Mouse (Mus musculus) layer of hippocampus, postnatal 10 days (tissue): ENCODE results near the gene Rfx1. TPM values are rescaled to one million over a fixed set of nuclear protein-coding genes. Genes with fewer than 3 reads are reported as not detected.

Experiments
- DNase-seq, 2 experiments: peaks; one replicate each; pipeline ENCODE4 v3.0.0; 2021; ENCODE audit warnings: low spot score in 2 of 2
- total RNA-seq, 2 experiments: library from RNA; stranded (reverse); gene quantifications; 2 replicates each; pipeline ENCODE4 v1.2.3; 2021

The Rfx1 gene
- total RNA-seq, 2 experiments from 2014 or later = 20.9 to 21.5 TPM

DNA sequence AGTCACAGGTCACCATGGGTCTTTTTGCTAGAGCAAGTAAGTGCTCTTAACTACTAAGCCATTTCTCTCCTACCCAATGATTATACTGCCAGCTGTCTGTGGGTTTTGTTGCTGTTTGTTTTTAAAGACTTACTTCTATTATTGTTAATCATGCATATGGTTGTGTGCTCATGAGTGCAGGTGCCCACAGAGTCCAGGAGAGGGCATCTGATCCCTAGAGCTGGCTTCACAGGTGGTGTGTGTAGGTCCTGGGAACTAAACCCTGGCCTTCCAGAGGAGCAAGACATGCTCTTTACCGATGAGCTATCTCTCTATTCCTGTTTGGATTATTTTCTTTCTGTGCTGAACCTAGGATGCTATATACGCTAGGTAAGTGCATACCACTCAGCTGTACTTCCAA lies 7.4 kb upstream of the Rfx1 start:
- DNase-seq = no peak

DNA sequence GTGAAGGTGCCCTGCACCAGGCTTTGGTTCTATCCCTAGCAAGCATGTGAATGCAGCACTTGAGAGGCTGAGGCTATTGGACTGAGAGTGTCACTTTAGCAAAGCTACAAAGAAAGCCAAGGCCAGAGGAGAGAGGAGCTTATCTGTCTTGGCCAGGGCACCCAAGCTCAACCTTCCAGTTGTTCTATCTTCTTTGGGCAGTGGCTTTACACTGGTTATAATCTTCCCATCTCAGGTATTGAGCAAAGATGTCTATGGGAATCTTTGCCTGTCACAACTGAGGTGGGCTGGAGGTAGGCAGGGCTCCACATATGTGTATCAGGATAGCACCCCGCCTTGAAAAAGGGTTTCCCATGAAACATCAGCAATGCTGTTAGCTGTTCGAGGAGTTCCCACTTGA lies 6.4 kb upstream of the Rfx1 start:
- no peak for DNase-seq

DNA sequence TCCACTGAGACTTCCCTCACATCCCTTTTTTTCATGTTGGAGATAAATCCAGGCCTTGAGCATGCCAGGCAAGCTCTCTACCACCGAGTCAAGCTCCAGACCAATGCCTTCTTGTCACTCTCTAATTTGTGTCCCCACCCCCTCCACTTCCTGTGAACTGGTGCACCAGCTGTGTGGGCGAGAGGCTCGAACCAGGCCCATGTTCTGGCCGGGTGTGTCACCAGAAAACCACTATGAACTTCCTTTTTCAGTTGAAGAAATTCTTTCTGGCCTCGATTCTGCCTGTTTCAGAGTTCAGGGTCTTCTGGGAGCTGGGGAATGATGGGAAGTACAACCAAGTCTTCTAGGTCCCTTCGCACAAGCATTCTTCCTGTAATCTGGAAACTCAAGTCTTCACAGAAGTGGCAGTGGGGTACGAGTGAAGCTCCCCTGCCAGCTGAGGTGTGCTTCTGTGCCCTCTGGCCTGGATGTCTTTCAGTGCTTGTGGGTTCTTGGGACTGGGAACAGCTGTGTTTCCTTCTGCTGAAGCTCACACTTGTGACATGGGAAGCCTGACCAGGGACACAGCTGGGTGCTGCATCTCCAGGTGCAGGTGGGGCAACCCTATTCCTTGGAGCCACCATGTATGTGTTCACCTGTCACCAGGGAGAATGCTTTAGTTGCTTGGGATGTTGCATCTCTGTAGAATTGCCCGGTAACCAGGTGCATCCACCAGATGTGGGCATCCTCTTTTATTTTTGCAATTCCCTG lies 2.6 kb upstream of the Rfx1 start:
- no peak for DNase-seq

DNA sequence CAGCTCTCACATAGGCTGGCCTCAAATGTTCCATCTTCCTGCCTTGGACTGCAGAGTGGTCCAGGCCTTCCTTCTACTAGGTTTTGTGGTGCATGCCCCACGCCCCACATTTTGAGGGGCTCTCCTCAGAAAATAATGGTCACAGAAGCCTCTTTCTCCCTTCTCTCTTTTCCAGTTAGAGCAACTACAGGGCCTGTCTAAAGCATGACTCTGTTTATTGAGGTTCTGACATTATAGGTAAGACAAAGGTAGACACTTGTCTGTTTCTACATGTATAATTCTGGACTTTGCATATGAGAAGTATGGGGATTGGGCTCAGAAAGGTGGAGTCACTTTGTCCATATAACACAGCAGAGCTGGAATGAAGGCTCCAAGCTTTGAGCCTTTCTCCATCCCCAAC lies 1.6 kb upstream of the Rfx1 start, which contains the start of gene Gm10643:
Gene Gm10643, minus strand, starts transcription at position 101 of the 400 bp plus-strand sequence.
- DNase-seq = no peak

DNA sequence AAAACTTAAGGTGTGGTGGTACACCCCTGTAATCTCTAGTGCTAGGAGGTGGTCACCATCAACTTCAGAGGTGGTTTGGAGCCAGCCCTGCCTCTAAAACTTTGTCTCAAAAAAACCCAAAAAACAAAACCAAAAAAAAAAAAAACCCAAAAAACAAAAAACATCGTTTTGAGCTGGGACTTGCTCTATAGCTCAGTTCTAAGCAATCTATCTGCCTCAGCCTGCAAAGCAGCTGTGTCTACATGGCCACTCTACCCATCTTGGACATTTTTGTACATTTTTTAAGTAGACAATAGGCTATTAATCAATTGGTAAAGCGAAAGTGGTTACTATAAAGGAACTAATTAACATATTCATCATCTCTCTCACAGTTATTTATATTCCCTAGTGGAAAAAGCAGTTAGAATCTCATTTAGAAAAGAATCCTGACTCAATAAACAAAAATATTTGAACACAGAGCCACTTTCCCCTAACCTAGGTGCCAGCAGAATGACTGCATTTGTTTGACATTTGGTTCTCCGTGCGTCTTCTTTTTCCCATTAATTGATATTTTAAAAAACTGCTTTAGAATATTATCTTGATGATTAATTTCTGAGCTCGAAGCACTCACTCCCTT lies 1.1 kb upstream of the Rfx1 start:
- no peak for DNase-seq

- peak; percentile 98 for DNase-seq
These were observed 476 bp downstream of the Rfx1 start for GRCm38 (mm10) chr8:84067047-84067573.

- DNase-seq = no peak
These were observed 1.3 kb downstream of the Rfx1 start for GRCm38 (mm10) chr8:84067911-84068310.

DNA sequence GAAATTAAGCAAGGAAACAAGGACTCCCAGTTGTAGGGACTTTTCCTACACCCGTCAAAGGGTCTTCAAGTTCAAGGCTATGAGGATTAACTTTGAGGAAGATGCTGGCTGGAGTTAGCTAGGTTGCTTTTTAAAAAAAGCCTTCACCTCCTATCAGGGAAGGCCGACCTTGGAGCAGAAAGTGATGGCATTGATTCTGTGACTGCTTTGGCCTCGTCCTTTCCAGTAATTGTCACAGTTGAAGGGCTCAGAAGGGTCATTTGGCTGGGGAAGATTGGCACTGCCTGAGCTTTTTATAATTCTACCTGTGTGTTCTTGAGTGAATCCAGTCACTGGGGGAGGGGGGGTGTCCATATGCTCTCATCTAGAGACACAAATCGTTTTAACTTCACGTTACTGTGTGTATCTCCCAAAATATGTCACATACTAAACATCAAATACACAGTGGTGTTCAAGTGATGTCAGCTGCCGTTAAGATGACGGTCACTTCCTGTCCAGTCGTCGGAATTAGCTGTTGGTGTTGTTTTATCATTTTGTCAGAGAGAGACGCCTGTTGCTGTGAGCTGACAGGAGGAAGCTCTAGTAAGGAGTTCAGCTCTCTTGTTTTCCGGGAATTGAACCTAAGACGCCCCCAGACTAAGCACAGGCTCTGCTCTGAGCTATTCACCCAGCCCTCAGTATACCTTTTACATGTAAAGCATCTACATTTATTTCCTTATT lies 1.8 kb downstream of the Rfx1 start:
- DNase-seq = no peak

- DNase-seq = no peak
These were observed 2.5 kb downstream of the Rfx1 start for GRCm38 (mm10) chr8:84069169-84069568.

DNA sequence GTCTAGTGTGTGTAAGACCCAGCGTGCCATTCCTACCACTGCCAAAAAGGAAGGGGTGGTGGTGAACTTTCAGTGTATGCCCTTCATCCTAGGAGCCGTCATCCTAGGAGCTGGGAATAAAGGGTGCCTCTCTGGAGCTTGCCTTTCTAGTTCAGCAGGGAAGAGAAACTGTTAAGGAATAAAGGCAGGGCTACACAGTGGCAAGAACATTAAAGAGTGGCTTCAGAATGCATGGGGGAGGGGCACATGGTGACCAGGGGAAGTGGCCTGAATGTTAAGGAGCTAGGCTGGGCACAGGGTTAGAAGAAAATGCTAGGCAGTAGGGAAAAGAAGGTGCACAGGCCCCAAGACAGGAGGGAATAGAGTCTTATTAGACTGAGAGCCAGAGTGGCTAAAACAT lies 3.1 kb downstream of the Rfx1 start:
- DNase-seq = peak in 1 of 2 experiments; percentile 55

DNA sequence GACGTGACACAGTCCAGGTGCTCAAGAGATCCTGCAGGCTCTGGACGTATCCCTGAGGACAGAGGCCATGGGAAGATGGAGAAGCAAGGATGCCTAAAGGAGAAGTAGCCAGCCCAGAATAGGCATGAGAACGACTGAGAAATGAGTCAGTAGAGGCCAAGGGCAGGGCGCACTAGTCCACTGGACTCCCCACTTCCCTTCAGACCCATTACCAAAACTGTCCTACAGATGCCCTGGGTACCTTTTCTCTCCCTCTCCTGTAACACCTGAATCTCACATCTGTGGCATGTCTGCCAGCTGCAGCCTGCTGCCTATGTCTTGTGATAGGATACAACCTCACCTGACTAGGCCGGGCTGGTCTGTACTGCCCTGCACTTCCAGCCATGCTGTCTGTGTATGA lies 3.6 kb downstream of the Rfx1 start:
- DNase-seq = no peak

- peak in 1 of 2 experiments; percentile 60 for DNase-seq
These were observed 4.0 kb downstream of the Rfx1 start for GRCm38 (mm10) chr8:84070667-84071066.

DNA sequence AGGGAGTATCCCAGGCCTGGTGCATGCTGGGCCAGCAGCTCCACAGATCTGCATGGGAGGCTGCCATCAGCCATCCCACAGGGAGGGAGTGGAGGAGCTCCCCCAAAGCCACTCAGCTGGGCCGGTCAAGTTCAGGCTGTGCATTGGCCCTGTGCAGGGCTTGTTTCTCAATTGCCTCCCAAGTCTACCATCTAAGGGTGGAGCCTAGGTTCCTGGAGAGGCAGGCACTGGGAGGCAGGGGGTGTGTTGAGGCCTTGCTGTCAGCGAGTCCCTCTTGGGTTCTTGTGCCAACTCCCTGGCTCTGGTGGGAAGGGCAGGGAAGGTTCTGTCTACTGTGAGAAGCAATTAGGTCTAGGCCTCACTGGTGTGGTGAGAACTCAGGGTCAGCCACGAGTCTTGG lies 5.3 kb downstream of the Rfx1 start:
- DNase-seq = no peak

DNA sequence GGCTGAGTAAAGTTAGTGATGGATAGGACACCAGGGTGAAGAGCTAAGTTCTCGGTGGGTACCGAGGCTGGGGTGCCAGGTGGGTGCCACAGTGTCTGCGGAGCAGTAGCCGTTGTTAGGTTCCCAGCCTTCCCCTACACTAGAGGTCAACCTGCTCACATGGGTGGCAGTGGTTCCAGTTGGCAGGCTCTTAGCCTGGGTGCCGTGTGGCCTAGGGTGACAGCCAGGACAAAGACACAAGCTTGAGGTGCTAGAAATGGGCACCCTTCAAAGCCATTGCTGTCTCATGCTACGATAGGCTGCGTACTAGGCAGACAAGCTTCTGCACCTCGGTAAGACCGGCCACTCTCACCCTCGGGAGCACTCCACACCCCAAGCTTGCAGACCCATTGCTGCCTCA lies 5.7 kb downstream of the Rfx1 start:
- no peak for DNase-seq

DNA sequence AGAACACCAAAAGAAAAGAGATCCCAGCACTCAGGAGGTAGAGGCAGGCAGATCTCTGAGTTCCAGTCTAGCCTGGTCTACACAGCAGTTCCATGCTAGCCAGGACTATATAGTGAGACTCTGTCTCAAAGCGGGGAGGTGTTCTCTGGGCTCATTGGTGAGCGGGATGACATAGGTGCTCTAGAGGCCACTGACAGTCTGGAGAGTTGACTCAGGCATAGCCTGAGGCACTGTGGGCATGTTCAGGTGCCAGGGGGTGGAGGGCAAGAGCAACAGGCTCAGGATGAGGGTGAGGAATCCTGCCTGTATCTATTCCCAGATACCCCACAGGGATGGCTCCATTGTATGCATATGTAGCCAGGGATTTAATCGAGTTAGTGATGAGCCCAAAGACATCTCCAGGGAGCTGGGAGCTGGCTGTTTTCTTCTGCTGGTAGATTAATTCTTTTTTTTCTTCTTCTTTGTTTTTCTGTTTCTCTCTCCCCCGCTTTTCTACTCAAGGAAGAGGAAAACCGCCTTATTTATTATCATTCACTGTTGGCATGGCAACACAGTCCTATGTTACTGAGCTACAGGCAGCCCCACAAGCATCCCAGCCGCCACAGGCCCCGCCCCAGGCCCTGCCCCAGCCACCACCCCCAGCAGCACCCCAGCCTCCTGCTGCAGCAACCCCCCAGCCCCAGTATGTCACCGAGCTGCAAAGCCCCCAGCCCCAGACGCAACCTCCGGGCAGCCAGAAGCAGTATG lies 6.8 kb downstream of the Rfx1 start:
- no peak for DNase-seq

DNA sequence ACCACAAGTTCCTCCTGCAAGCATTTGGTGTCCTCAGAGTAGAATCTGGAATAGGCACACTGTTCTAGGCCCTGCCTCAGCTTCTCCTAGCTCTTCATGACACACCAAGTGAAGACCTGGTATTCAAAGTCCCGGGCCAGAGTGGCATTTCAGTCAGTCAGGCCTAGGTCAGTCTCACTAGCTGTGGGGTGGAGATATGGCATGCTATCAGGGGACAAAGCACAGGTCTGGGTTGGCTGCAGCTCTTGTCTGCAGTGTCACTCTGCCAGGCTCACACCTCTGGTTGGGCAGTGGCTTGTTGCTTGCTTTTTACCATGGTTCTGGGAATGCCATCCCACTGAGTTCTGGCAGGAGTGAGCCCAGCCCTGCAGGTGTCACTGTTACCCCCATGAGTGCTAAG lies 9.8 kb downstream of the Rfx1 start:
- DNase-seq = no peak

- no peak for DNase-seq
These were observed 10.2 kb downstream of the Rfx1 start for GRCm38 (mm10) chr8:84076849-84077248.

GRCm38 (mm10) chr8:84079206-84079605 lies 12.6 kb downstream of the Rfx1 start:
- no peak for DNase-seq

GRCm38 (mm10) chr8:84083829-84084241 lies 17.2 kb downstream of the Rfx1 start:
- DNase-seq = no peak

DNA sequence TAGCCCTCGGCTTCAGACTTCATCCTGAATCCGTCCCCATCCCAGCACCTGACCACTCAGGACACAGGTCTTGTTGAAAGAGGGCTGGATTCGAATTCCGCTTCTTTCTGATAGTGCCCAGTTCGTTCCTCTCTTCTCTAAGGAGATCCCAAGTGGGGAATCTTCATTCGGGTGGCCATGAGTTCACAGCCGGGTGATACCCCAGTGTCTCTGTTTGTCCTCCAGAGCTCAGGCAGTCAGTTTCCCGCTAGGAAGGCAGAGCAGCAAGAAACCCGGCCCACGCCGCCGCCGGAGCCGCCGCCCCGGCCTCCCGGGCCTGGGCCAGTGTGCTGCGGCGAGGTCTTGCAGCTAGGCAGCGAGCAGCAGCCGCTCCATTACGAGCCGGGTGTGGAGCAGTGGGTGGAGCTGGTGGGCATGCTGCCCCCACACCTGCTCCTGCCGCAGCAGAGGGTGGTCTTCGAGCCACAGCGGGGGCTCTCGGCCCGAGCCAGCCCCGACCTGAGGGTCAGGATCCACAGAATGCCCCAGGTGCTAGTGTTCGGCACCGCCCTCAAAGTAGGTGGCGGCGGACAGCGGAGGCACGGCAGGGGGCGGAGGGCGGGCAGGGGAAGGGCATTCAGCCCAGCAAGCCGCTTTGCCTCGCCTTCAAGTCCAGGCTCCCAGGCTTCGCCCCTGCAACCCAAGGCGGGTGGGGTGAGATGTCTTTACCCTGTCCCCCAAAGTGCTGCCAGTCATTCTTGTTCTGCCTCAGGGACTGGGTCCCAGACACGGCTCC lies 17.9 kb downstream of the Rfx1 start:
- no peak for DNase-seq

GRCm38 (mm10) chr8:84087156-84087555 lies 20.5 kb downstream of the Rfx1 start:
- DNase-seq = no peak
